Mouse (Mus musculus): ENCODE measurements around the gene Clec18a. TPM values are rescaled to one million over a fixed set of nuclear protein-coding genes. Genes with fewer than 3 reads are reported as not detected.
A peak's percentile ranks its signal among the peaks of the same experiment; 100 is the strongest.
"Not testable (repeated sequence)": the region's sequence is repeated elsewhere in the genome, so short reads cannot be mapped to it uniquely, and the experiment has no call there.

The Clec18a gene
- polyA plus RNA-seq, 1 experiment from 2014 or later: not detected

- H3K36me3 ChIP-seq (ENCODE audit: control insufficient read depth, insufficient read depth, low read length): no peaks in the 10 kb centered on the region
- no peak within 1 kb of the TSS for H3K9ac ChIP-seq (ENCODE audit: low read depth, low read length)
- ATAC-seq (replicated peaks; ENCODE audit: insufficient number of reproducible peaks, low FRiP score, low TSS enrichment): no peak
- no peak within 1 kb of the TSS for H3K27ac ChIP-seq (ENCODE audit: low read depth, low read length)
- H3K4me1 ChIP-seq (ENCODE audit: control insufficient read depth, insufficient read depth, low read length): peaks cover 20% of the 10 kb centered on the region
- H3K4me2 ChIP-seq: no peak within 1 kb of the TSS
- WGBS (ENCODE audit: insufficient replicate concordance): 93% methylated on average over 19 of the region's 19 CpGs
- H3K9me3 ChIP-seq (replicated peaks; ENCODE audit: control insufficient read depth, low read length): no peaks in the 10 kb centered on the region
- no peaks in the 10 kb centered on the region for H3K27me3 ChIP-seq (ENCODE audit: control insufficient read depth, insufficient read depth, low read length)
- H3K4me3 ChIP-seq (ENCODE audit: low read depth, low read length): no peak within 1 kb of the TSS
These were observed 60.7 kb downstream of the Clec18a start, which contains the start of gene Ddx19b for GRCm38 (mm10) chr8:111031572-111031971. TSS of gene Ddx19b (minus strand) at chr8:111031751.

- no peaks in the 10 kb centered on the region for H3K27me3 ChIP-seq (ENCODE audit: control insufficient read depth, insufficient read depth, low read length)
- H3K36me3 ChIP-seq (ENCODE audit: control insufficient read depth, insufficient read depth, low read length): no peaks in the 10 kb centered on the region
- no peaks in the 10 kb centered on the region for H3K9me3 ChIP-seq (replicated peaks; ENCODE audit: control insufficient read depth, low read length)
- H3K9ac ChIP-seq (ENCODE audit: low read depth, low read length): no peak overlapping the region
- WGBS (ENCODE audit: insufficient replicate concordance): 84% methylated on average over 6 of the region's 6 CpGs
- no peak overlapping the region for H3K4me3 ChIP-seq (ENCODE audit: low read depth, low read length)
- H3K27ac ChIP-seq (ENCODE audit: low read depth, low read length): no peak overlapping the region
- no peak for ATAC-seq (replicated peaks; ENCODE audit: insufficient number of reproducible peaks, low FRiP score, low TSS enrichment)
- H3K4me1 ChIP-seq (ENCODE audit: control insufficient read depth, insufficient read depth, low read length): peaks cover 14% of the 10 kb centered on the region
- H3K4me2 ChIP-seq: no peak overlapping the region
These were observed 62.2 kb downstream of the Clec18a start for GRCm38 (mm10) chr8:111030045-111030444.

- Histone ChIP-seq H3K4me3 (ENCODE audit: low read depth, low read length) (no peak overlapping the region), H3K9me3 (replicated peaks; ENCODE audit: control insufficient read depth, low read length) (no peaks in the 10 kb centered on the region), H3K27me3 (ENCODE audit: control insufficient read depth, insufficient read depth, low read length) (no peaks in the 10 kb centered on the region), H3K27ac (ENCODE audit: low read depth, low read length) (no peak overlapping the region), H3K36me3 (ENCODE audit: control insufficient read depth, insufficient read depth, low read length) (no peaks in the 10 kb centered on the region), H3K4me2 (no peak overlapping the region), H3K9ac (ENCODE audit: low read depth, low read length) (no peak overlapping the region), H3K4me1 (ENCODE audit: control insufficient read depth, insufficient read depth, low read length) (peaks cover 10% of the 10 kb centered on the region)
- ATAC-seq (replicated peaks; ENCODE audit: insufficient number of reproducible peaks, low FRiP score, low TSS enrichment): no peak
- WGBS (ENCODE audit: insufficient replicate concordance): 45% methylated on average over 4 of the region's 4 CpGs
These were observed 62.6 kb downstream of the Clec18a start for GRCm38 (mm10) chr8:111029589-111029988.

GRCm38 (mm10) chr8:111027391-111027937 is 64.8 kb downstream of the Clec18a start:
- under 1% methylated on average over 31 of the region's 31 CpGs for WGBS (ENCODE audit: insufficient replicate concordance)
- Histone ChIP-seq H3K4me1 (ENCODE audit: control insufficient read depth, insufficient read depth, low read length) (0 out of 2 replicates have a peak, but pooled peaks cover 4% of the 10 kb centered on the region), H3K9me3 (replicated peaks; ENCODE audit: control insufficient read depth, low read length) (no peaks in the 10 kb centered on the region), H3K27ac (ENCODE audit: low read depth, low read length) (peak overlapping the region; percentile 66), H3K36me3 (ENCODE audit: control insufficient read depth, insufficient read depth, low read length) (no peaks in the 10 kb centered on the region), H3K9ac (ENCODE audit: low read depth, low read length) (peak overlapping the region; percentile 91), H3K4me2 (peak overlapping the region; percentile 90), H3K27me3 (ENCODE audit: control insufficient read depth, insufficient read depth, low read length) (no peaks in the 10 kb centered on the region), H3K4me3 (ENCODE audit: low read depth, low read length) (peak overlapping the region; percentile 84)
- peak; percentile 83 for ATAC-seq (replicated peaks; ENCODE audit: insufficient number of reproducible peaks, low FRiP score, low TSS enrichment)

- not testable (repeated sequence) for H3K36me3 ChIP-seq (ENCODE audit: control insufficient read depth, insufficient read depth, low read length); H3K4me3 ChIP-seq (ENCODE audit: low read depth, low read length); H3K9me3 ChIP-seq (replicated peaks; ENCODE audit: control insufficient read depth, low read length); H3K4me2 ChIP-seq; H3K27ac ChIP-seq (ENCODE audit: low read depth, low read length); H3K27me3 ChIP-seq (ENCODE audit: control insufficient read depth, insufficient read depth, low read length); H3K9ac ChIP-seq (ENCODE audit: low read depth, low read length); H3K4me1 ChIP-seq (ENCODE audit: control insufficient read depth, insufficient read depth, low read length); ATAC-seq (replicated peaks; ENCODE audit: insufficient number of reproducible peaks, low FRiP score, low TSS enrichment)
- 92% methylated on average over 1 of the region's 2 CpGs for WGBS (ENCODE audit: insufficient replicate concordance)
These were observed 65.6 kb downstream of the Clec18a start for GRCm38 (mm10) chr8:111026609-111027008.

DNA sequence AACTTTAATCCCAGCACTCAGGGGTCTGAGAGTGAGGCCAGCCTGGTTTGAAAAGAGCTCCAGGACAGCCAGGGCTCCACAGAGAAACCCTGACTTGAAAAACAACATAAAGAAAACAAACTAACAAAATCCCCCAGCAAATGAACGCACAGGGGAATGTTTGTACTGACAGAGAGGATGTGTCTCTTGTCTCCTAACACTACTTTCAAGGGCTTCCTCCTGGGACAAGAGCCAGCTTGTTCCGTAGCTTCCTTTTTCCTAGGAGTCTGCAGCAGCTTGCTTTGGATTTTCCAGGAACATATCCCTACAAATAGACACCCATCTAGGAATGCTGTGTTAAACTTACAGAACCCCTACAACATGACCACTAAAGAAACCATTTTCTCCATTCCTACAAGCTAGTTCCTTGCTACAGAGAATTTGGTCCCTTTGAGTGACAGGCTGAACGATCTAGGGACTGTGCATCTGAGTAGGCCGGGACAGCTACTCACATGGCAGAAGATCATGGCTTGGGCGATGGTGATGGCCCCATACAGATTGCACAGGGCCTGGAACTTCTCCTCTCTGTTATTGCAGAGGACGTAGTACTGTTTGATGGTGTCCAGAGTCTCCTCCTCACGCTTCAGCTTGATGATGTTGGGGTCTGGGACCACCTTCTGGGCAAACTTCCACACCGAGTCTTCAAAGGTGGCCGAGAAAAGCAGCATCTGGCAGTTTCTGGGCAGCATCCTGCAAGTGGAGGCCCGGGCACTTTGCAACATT is 81.8 kb downstream of the Clec18a start:
- not testable (repeated sequence) for H3K27me3 ChIP-seq (ENCODE audit: control insufficient read depth, insufficient read depth, low read length); H3K4me1 ChIP-seq (ENCODE audit: control insufficient read depth, insufficient read depth, low read length); H3K4me3 ChIP-seq (ENCODE audit: low read depth, low read length); H3K4me2 ChIP-seq; H3K27ac ChIP-seq (ENCODE audit: low read depth, low read length); H3K36me3 ChIP-seq (ENCODE audit: control insufficient read depth, insufficient read depth, low read length); H3K9ac ChIP-seq (ENCODE audit: low read depth, low read length); ATAC-seq (replicated peaks; ENCODE audit: insufficient number of reproducible peaks, low FRiP score, low TSS enrichment); H3K9me3 ChIP-seq (replicated peaks; ENCODE audit: control insufficient read depth, low read length)
- WGBS (ENCODE audit: insufficient replicate concordance): 79% methylated on average over 8 of the region's 10 CpGs

Small RNA genes within 50 kb of the gene (microRNA-seq; reads per million reads assigned to microRNA genes)
- not detected for gene Gm24103 (ENCODE audit: borderline number of aligned reads)
- gene Mir3473d (ENCODE audit: borderline number of aligned reads): 0.68 reads per million, percentile 4 among the genes with 10 or more reads in this experiment

Other genes with a start within 250 kb of the Clec18a start
- 62.8 and 64.2 TPM in 2 replicates for gene Cog4, start 245.8 kb downstream of the Clec18a start, polyA plus RNA-seq (2014; fragmentation: Nextera tagmentation; extraction: Ambion mirVana)
- gene Sf3b3, start 245.6 kb downstream of the Clec18a start, polyA plus RNA-seq (2014; fragmentation: Nextera tagmentation; extraction: Ambion mirVana): 92.8 and 112 TPM in 2 replicates
- gene Fuk, start 189.9 kb downstream of the Clec18a start, polyA plus RNA-seq (2014; fragmentation: Nextera tagmentation; extraction: Ambion mirVana): 5.1 and 5.7 TPM in 2 replicates
- gene St3gal2, start 172.5 kb downstream of the Clec18a start, polyA plus RNA-seq (2014; fragmentation: Nextera tagmentation; extraction: Ambion mirVana): 11.9 TPM in 2 replicates
- 23.4 and 27.2 TPM in 2 replicates for gene Ddx19a, start 94.6 kb downstream of the Clec18a start, polyA plus RNA-seq (2014; fragmentation: Nextera tagmentation; extraction: Ambion mirVana)
- gene Ddx19b, start 60.7 kb downstream of the Clec18a start, polyA plus RNA-seq (2014; fragmentation: Nextera tagmentation; extraction: Ambion mirVana): 3.8 and 4.8 TPM in 2 replicates
- 40.9 and 47.3 TPM in 2 replicates for gene Aars, start 59.3 kb downstream of the Clec18a start, polyA plus RNA-seq (2014; fragmentation: Nextera tagmentation; extraction: Ambion mirVana)
- 11.3 and 18.4 TPM in 2 replicates for gene Exosc6, start 36.1 kb downstream of the Clec18a start, polyA plus RNA-seq (2014; fragmentation: Nextera tagmentation; extraction: Ambion mirVana)
- 6.3 and 8.2 TPM in 2 replicates for gene Pdpr, start 2.2 kb upstream of the Clec18a start, polyA plus RNA-seq (2014; fragmentation: Nextera tagmentation; extraction: Ambion mirVana)
- gene Glg1, start 166.8 kb upstream of the Clec18a start, polyA plus RNA-seq (2014; fragmentation: Nextera tagmentation; extraction: Ambion mirVana): 61.3 and 74.9 TPM in 2 replicates
- gene Rfwd3, start 207.8 kb upstream of the Clec18a start, polyA plus RNA-seq (2014; fragmentation: Nextera tagmentation; extraction: Ambion mirVana): 43.8 and 46.6 TPM in 2 replicates
- gene Mlkl, start 245.8 kb upstream of the Clec18a start, polyA plus RNA-seq (2014; fragmentation: Nextera tagmentation; extraction: Ambion mirVana): 1.7 and 2.6 TPM in 2 replicates

Data from heart, embryonic 11.5 days (tissue).